Mouse (Mus musculus): ENCODE results near the gene Ube4a. TPM values are rescaled to one million over a fixed set of nuclear protein-coding genes. Genes with fewer than 3 reads are reported as not detected.

Ube4a gene
- 89.5 and 100 TPM in 2 replicates for total RNA-seq (2021)
- long read RNA-seq, experiment 1, partial matches to known transcripts = 1 of 3 reads
- long read RNA-seq, experiment 1, other reads (novel, unspliced or antisense) = 2 of 3 reads
- long read RNA-seq, experiment 2, partial matches to known transcripts = 0 of 2 reads
- long read RNA-seq, experiment 2, other reads (novel, unspliced or antisense) = 1 of 2 reads

DNA sequence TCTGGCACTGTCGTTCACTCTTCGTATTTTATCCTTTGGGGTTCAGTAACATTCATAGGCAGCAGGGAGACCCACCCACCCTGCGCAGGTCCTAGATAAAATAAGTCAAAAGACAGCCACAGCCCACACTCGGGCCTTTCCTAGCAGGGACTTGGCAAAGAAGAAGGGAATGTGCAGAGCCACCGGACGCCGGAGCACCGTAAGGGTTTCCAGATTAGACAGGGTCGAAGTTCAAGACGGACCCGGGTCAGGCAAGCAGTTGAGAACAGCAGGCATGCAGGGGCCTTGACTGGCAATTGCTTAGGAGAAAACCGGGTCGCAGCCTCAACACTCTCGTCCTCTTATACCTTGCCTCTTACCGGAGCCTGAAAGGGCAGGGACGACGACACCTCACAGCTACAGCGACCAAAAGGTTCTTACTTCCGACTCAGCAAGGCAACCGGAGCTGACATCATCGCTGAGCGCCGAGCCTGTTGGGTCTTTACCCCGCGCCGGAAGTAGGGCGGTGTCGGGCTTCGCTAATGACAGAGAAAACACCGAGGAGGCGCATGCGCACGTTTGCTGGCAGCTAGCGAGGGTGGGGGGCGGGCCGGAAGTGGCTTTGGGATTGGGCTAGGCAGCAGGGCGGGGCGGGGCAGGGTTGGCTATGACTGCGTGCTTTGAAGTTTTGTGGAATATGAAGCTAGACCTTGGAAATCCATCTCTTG is at the start of gene Ube4a:
Gene Ube4a (minus strand): TSS at position 475 of the 707 bp plus-strand sequence.
- peak; percentile 99 for DNase-seq

DNA sequence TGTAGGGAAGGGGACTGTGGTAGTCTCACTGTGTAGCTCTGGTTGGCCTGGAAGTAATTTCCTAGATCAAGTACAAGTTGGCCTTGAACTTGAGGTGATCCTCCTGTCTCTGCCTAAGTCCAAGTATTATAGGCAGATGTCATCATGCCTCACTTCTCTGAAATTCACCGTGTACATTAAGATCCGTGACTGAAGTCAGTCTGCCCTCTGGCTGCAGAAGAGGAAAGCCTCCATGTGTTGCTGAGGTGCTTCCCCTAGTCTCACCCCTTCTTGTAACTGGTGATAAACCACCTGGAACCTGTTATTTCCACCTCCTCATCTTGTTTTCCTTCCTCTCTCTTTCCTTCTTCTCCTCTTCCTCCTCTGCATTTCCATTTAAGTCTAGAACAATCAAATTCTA is 49.5 kb upstream of the Ube4a start:
- no peak for DNase-seq

GRCm38 (mm10) chr9:45011291-45011690 is 45.9 kb upstream of the Ube4a start:
- DNase-seq = no peak

DNA sequence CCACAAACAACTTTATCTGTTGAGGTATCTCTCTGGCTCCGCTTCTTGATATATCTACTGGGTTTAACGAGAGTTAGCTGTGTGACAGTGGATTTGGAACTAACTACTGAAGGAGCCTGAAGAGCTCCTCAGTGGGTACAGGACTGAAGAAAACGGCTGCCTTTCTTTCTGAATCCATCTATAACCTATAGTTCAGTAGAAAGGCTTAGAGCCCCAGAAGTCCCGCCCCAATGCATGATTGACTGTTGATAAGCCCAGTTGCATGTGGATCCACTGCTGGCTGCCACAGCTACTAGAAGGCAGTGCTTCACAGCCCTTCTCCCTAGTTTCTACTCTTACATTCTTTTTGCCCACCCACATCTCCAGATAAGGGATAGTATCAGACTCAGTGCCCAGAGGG is 45.1 kb upstream of the Ube4a start:
- DNase-seq = peak; percentile 28

DNA sequence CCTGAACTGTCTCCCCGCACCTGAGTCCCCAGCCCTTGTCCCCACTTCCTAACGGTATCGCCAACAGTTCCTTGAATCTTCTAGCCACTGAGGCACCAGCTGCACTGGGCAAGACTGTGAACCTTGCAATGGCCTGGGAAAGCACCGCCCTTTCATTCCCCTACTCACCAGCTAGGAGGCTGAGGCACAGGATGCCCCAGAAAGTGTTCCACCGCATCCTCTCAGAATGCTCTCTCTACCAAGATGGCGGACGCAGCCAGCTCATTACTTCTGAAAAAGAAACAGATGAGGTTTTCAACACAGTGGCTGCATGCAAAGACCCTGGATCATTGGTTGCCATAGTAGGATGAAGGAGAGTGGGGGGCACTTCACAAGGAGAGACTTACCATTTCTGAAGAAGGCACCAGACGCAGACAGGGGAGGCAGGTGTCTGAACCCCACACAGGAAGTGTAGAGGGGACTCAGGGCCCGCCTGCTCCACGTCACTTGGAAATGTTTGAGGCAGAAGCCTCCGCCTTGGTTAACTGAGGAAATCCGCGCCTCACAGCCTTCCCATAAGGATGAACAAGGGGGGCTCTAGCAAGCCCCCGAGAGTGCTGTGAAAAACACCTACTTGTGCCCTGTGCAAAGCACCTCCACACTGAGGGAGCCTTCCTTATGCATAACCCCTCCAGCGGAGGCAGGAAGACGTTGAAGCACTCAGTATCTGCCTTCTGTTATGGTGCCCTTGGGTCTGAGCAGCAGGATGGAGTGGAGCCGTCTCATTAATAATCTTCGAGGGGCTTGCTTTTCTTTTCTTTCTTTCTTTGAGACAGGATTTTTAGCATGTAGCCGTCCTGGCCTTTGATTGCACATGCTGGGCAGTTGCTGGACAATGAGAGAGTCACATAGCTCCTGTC is 44.0 kb upstream of the Ube4a start, which contains the start of gene Cd3e:
Gene Cd3e (minus strand): TSS at position 448 of the 899 bp plus-strand sequence.
- no peak for DNase-seq

GRCm38 (mm10) chr9:45008342-45008741 is 42.9 kb upstream of the Ube4a start:
- no peak for DNase-seq

DNA sequence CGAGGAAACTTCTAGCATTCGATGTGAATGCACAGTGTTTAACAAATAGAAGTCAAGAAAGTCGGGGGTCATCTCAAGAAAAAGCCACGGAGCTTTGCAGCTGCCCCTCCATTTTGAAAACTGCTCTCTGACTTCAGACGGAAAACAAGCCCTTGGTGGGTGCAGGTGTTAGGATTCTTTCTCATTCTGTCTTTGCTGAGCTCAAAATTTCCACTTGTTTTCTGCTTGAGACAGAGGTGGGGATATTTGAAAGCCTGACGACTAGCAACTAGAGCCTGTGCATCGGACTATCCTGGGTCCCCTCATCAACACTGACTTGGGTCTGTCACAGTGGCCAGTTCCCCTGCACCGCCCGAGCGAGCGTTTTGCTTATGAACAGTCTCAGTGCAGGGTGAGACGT is 42.0 kb upstream of the Ube4a start:
- no peak for DNase-seq

GRCm38 (mm10) chr9:45000249-45000648 is 34.8 kb upstream of the Ube4a start:
- DNase-seq = no peak

GRCm38 (mm10) chr9:44999776-45000175 is 34.4 kb upstream of the Ube4a start:
- no peak for DNase-seq

- DNase-seq = no peak
Measured at GRCm38 (mm10) chr9:44999171-44999570, 33.8 kb upstream of the Ube4a start.

DNA sequence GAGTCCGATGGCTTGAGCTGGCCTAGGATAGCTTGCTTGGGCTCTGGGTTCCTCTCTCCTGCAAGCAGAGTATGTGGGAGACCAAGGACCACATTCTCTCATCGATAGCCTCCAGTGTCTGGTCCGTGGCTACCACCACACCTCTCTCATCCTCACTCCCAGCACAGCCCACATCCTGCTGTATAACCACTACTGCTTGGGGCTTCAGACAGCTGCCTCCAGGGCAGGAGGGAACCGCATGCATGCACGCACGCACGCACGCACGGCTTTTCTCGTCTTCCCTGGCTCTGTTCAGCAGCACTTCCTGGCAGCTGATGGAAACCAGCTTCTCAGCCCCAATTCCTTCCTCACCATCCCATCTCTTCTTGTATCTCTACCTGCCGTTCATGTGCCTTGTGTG is 32.7 kb upstream of the Ube4a start:
- DNase-seq = no peak

GRCm38 (mm10) chr9:44996590-44996989 is 31.2 kb upstream of the Ube4a start:
- no peak for DNase-seq

GRCm38 (mm10) chr9:44994962-44995361 is 29.6 kb upstream of the Ube4a start:
- DNase-seq = no peak

- DNase-seq = no peak
Measured at GRCm38 (mm10) chr9:44993268-44993667, 27.9 kb upstream of the Ube4a start.

GRCm38 (mm10) chr9:44992271-44992670 is 26.9 kb upstream of the Ube4a start:
- no peak for DNase-seq

DNA sequence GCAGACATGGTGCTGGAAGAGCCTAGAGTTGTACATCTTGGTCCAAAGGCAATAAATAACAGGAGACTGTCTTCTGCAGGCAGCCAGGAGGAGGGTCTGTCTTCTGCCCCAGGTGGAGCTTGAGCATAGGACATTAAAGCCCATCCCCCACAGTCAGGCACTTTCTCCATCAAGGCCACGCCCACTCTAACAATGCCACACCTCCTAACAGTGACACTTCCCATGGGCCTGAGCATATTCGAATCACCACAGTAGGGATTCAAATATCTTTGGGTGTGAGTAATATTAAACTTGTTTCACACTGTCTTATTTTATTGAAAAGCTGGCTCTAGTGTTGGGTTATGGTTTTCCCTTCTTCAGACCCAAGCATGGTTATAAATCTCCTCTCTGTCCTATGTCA is 26.4 kb upstream of the Ube4a start:
- no peak for DNase-seq

- no peak for DNase-seq
Measured at GRCm38 (mm10) chr9:44986976-44987375, 21.6 kb upstream of the Ube4a start.

- peak; percentile 41 for DNase-seq
Measured at GRCm38 (mm10) chr9:44986242-44986781, 20.9 kb upstream of the Ube4a start.

DNA sequence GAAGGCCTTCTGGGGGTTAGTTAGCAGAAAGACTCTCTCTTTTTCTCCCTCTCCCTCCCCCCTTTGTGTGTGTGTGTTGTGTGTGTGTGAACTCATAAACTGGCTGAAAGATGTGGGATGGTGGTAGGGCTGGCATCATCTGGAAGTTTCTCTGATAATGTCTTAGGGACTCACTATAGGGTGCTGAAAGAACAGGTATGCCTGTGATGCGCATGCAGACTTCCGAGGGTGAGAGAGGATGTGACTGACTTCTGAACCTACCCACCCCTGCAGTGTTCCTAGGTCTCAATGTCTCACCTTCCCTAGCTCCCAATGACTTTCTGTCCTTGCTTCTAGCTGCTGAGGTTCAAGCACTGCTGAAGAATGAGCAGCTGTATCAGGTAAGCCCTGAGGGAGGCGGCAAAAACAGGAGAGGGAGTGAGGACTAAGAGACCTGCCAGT is 20.3 kb upstream of the Ube4a start:
- DNase-seq = no peak

GRCm38 (mm10) chr9:44983001-44983400 is 17.6 kb upstream of the Ube4a start:
- no peak for DNase-seq

- DNase-seq = no peak
Measured at GRCm38 (mm10) chr9:44982531-44982930, 17.1 kb upstream of the Ube4a start.

DNA sequence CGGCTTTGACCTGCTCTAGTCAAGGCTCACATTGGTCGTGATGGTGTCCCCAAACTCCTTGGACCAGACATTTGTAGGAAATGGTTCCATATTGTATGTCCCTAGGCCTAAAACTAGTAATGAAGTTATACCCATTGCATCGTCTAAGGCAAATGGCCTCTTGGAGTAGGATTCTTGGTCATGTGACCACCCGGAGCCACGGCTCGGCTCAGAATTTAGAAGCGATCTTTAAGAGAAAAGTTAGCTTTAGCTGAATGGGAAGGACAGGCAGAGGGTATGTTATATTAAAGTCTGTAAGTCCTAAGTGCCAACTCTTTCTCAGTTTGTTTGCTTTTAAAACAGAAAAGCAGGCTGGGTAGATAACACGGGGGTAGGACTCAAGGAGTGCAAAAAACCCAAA is 16.7 kb upstream of the Ube4a start:
- DNase-seq = no peak

DNA sequence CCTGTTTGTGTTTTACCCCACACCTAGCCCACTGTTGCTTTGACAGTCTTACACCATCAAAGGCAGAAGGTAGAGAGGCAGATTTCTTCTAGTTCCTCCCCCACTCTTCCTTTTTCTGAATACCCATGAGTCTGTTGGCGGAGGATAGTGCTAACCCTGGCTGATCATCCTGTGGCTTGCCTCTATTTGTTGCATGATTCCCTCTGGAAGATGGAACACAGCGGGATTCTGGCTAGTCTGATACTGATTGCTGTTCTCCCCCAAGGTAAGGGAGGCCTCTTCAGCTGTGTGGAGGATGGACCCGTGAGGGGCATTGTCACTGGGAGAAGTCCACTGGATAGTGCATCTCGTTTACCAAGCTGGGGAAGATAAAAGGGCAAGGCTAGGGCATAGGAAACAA is 16.3 kb upstream of the Ube4a start, which contains the start of gene Cd3d:
Gene Cd3d (plus strand): TSS at position 111 of the 400 bp plus-strand sequence.
- no peak for DNase-seq

Measured in adrenal gland, postnatal 14 days (tissue).